Mouse (Mus musculus) MEL (cell line): ENCODE measurements at regions not wholly inside any gene's neighbourhood (a gene's known extent, or its start where the extent isn't known, plus 50 kb on each side); places are given as distances from the start of the nearest gene placed in this dataset.

Experiments
- CTCF ChIP-seq, 3 experiments: IDR thresholded peaks in 2 of 3; conservative IDR thresholded peaks in 1 of 3; 2 replicates each; pipeline ENCODE4 v1.5.1; 2011 to 2012; ENCODE audit warnings: low read length in 3 of 3, low read depth in 2 of 3, mild to moderate bottlenecking in 2 of 3, improper control_type of control experiment in 1 of 3, inconsistent platforms in 1 of 3, mixed read lengths in 1 of 3, moderate library complexity in 1 of 3; ENCODE audit not compliant: control insufficient read depth in 1 of 3, insufficient read depth in 1 of 3, poor library complexity in 1 of 3, severe bottlenecking in 1 of 3
- EP300 ChIP-seq, 2 experiments: IDR thresholded peaks; 2 replicates each; pipeline ENCODE4 v1.6.1; 2011; ENCODE audit warnings: improper control_type of control experiment in 2 of 2, low read length in 2 of 2, low read depth in 1 of 2, mild to moderate bottlenecking in 1 of 2
- ETS1 ChIP-seq: IDR thresholded peaks from 2 replicates; pipeline ENCODE4 v1.6.1; 2012; ENCODE audit warnings: low read depth, mild to moderate bottlenecking, inconsistent platforms, low read length, improper control_type of control experiment, moderate library complexity
- GATA1 ChIP-seq: IDR thresholded peaks from 2 replicates; pipeline ENCODE4 v1.6.1; 2011; ENCODE audit warnings: low read depth, low read length, improper control_type of control experiment
- MYC ChIP-seq: IDR thresholded peaks from 2 replicates; pipeline ENCODE4 v1.6.1; 2011; ENCODE audit warnings: low read depth, mild to moderate bottlenecking, low read length, improper control_type of control experiment, moderate library complexity
- NELFE ChIP-seq: IDR thresholded peaks from 2 replicates; pipeline ENCODE4 v1.6.1; 2011; ENCODE audit warnings: low read depth, low read length, improper control_type of control experiment
- POLR2A ChIP-seq, 2 experiments: IDR thresholded peaks; 2 replicates each; pipeline ENCODE4 v1.6.1; 2011 to 2012; ENCODE audit warnings: low read length in 2 of 2, mild to moderate bottlenecking in 2 of 2, control low read depth in 1 of 2, improper control_type of control experiment in 1 of 2, low read depth in 1 of 2, moderate library complexity in 1 of 2; ENCODE audit not compliant: control insufficient read depth in 1 of 2, insufficient read depth in 1 of 2, poor library complexity in 1 of 2
- POLR2AphosphoS2 ChIP-seq: IDR thresholded peaks from 2 replicates; pipeline ENCODE4 v1.6.1; 2011; ENCODE audit warnings: low read length, improper control_type of control experiment
- RCOR1 ChIP-seq: IDR thresholded peaks from 2 replicates; pipeline ENCODE4 v1.6.1; 2012; ENCODE audit warnings: low read depth, mild to moderate bottlenecking, inconsistent platforms, low read length, improper control_type of control experiment
- ZKSCAN1 ChIP-seq: IDR thresholded peaks from 2 replicates; pipeline ENCODE4 v1.6.1; 2012; ENCODE audit warnings: low read depth, mild to moderate bottlenecking, inconsistent platforms, low read length, improper control_type of control experiment, moderate library complexity

GRCm38 (mm10) chr8:44093491-44093890 lies 383.6 kb upstream of the Adam34 start:
- no peak for TF ChIP-seq POLR2A (IDR thresholded peaks at IDR 0.05; ENCODE audit: control insufficient read depth in 1 of 2, insufficient read depth in 1 of 2, low read depth in 1 of 2, low read length in 2 of 2, poor library complexity in 1 of 2)
- no peak for TF ChIP-seq ZKSCAN1
- no peak for TF ChIP-seq GATA1
- TF ChIP-seq ETS1 = no peak
- TF ChIP-seq CTCF (IDR thresholded peaks at IDR 0.05 in 2 of 3, conservative IDR thresholded peaks at IDR 0.05 in 1 of 3; ENCODE audit: control insufficient read depth in 1 of 3, insufficient read depth in 1 of 3, low read depth in 2 of 3, low read length in 3 of 3, poor library complexity in 1 of 3, severe bottlenecking in 1 of 3) = no peak
- TF ChIP-seq RCOR1 = no peak
- TF ChIP-seq EP300 (IDR thresholded peaks at IDR 0.05; ENCODE audit: low read depth in 1 of 2, low read length in 2 of 2) = no peak
- TF ChIP-seq MYC = no peak
- TF ChIP-seq NELFE = no peak
- TF ChIP-seq POLR2AphosphoS2 = no peak
